Mouse (Mus musculus) ovary, postnatal 36 days (tissue): Measurements from ENCODE around the gene Cyth4.

Experiments
- DNase-seq: peaks from one replicate; pipeline ENCODE4 v3.0.0; 2022; ENCODE audit warnings: low spot score, mixed read lengths

The Cyth4 gene

DNA sequence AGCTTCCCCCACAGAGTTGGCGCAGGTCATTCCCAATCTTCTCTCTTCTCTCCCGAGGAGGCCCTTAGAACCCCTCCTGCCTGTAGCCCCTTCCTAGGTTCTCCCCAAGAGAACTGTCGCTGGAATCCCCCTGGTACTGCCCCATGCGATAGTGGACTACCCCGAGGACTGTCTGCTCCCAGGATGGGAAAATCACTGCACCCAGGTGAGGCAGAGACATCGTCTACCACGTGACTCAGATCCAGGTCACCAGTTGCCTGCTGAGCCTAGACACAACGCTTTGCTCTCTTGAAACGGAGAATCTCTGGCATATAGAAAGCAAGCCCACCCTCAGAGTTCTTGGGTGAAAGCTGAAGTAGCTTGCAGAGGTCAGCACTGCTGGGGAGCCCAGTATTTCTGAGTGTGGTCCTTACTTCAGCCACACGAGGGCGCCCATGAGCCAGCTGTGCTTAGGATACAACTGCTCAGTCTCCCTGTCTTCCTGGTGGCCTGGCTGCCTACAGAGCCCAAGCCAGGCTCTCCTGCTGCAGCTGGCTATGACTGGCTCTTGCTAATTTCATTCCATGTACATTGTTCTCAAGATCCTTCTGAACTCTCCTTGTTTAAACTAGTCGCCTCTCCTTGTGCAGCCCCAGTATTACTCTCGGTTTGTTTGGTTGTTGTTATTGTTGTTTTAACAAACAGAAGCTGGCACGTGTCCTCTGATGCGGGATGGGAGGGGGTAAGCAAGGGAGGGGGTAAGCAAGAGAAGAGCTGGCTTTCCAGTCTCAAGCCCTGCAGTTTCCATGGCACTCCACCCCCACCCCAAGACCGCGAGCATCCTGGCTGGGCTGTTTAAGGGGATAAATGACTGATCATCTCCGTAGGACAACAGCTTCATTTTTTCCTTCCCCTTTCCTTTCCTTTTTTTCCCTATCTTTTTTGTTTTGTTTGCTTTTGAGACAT is 9.5 kb upstream of the Cyth4 start:
- peak; percentile 80 for DNase-seq

DNA sequence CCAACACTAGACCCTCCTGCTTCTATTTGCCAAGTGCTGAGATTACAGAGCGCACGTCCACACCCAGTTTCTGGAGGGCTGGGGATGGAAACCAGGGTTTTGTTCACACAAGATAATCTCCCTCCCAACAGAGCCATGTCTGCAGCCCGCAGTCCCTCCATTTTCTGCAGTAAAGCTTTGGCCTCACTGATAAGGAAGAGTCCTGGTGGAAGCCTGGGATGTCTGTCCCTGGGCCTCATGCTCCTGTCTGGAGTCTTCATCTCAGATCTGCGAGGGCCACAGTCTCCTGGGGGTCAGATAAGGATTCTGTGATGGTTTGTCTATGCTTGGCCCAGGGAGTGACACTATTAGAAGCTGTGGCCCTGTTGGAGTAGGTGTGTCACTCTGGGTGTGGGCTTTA is 8.8 kb upstream of the Cyth4 start:
- DNase-seq, result no peak

DNA sequence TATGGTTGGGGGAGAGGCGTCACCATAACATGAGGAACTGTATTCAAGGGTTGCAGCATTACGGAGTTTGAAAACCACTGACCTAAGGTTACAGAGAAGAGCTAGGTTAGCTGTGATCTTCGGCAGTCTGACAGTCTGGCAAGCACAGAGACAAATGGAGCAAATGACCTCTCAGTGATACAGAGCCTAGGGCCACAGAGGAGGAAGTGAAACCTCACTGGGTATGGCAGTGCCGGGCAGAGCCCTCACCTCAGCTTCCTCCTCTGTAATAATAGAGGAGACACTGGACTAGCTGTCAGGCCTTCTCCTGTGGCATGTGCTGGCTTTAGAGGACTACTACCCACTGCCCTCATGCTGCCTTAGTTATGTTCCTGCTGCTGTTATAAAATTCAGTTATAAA is 7.9 kb upstream of the Cyth4 start:
- no peak for DNase-seq

DNA sequence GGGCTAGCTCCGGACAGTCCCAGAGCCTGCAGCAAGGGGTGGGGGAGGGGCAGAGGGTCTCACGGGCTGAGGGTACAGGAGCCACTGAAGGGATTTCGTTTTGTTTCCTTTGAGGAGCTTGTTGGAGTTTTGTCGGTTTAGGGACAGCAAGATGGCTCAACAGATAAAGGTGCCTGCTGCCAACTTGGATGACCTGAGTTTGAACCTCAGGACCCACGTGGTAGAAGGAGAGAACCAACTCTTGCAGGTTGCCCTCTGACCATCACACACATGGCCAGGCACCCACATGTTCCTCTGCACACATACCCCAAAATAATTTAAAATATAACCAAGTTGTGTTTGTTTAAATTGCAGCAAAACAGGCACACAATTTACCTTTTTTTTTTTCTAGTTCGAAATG is 6.9 kb upstream of the Cyth4 start:
- no peak for DNase-seq

DNA sequence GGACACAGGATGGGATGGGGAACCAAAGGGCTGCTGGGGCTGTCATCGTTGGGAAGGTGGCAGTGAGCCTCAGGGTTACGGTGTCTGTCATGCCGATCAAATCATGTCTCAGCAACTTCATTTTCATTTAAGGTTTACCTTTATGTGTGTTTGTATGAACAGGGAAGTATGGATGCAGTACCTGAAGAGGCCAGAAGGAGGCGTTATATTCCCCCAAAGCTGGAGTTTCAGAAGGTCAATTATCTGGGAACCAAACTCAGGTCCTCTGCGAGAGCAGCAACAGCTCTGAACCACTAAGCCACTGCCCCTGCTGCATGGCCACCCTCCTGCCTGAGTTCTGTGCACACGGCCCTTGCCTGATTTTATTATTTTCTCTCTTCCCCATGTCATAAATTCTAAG is 6.1 kb upstream of the Cyth4 start:
- DNase-seq, result no peak

DNA sequence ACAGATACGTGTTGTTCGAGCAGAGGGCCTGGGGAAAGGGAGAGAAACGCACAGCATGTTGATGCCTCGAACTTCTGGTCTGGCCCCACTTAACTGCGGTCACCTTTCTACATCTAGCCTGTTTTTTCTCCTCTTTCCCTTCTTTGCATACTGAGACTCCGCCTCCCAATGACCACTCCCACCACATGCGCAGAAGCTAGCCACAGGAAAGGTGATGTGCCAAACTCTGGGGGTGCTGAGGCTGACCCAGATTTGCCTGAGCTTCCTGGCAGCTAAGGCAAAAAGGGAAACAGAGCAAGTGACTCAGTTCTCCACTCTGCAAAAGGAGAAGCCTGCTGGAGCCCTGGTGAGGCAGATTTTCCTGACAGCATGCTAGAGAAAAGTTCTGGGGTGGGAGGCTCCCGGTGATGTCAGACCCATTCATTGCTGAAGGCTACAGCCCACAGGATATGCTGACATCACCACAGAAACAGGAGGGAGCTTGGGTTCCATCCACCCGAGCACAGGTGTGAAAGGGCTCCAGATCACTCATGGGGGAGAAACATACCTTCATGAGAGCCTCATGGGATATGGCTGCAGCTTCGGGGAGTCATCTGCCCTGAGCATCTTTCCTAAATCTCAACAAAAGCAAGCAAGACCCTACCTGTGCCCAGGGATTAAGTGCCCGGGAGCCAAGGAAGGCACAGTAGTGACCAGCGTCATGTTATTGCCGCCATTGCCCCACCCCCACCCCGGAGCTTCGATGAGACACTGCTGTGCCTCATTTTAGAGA is 5.0 kb upstream of the Cyth4 start:
- DNase-seq, result no peak

DNA sequence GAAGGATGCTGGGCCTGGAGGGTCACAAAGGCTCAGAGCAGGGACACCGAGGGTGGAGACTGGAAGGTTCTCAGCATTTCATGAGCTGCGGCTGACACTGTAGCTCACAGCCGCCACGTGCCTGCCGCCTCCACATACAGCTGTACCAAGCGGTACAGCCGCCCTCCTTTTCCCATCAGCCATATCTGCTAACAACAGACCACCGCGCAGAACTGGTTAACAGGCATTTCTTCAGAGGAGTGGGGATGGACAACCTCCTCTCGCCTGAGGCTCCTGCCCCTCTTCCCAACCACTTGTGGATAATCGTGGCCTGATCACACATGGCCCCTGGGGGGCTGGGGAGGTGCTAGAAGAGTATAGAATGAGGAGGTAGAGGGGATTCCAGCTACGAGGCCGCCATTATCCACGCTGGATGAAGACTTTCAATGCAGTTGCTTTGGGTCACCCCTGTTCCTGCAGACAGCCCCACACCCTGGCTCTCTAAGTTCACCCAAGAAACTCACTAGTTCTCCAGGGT is 4.3 kb upstream of the Cyth4 start:
- DNase-seq, result no peak

DNA sequence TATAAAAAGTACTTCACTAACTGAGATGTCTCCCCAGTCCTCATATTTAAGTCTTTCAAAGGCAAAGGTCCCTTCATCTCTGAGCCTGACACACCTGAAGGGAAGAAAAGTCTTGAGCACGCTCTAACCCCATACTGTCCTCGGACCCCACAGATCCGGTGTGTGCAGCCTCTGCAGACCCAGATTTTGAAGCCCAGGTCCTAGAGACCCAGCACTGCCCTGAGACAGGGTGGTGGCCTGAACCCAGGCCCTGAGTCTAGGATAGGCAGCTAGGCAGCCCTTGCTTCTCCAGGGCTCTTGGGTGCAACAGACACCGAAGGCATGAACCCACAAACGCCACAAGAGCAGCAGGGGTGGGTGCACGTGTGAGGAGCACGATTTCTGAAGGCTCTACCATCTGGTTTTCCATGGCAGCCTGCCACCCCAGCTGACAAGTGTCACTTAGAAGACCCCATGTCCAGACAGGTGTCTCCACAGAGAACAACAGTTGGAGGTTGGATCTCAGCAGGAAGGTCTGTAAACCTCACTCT is 2.9 kb upstream of the Cyth4 start:
- no peak for DNase-seq

DNA sequence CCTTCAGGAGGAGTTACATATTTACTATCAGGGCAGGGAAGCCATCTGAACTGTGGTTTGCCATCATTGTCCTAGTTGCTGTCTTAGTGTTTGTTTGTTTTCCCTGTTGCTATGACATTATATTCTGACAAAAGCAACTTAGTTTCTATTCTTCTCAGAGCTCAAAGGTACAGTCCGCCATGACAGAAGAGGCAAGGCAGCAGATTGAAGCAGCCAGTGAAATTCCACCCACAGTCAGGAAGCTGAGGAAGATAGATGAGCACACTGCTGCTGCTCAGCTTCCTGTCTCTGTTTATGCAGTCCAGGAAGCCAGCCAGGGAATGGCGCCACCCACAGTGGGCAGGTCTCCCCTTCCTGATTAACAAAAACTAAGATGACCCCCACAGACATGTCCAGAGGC is 2.0 kb upstream of the Cyth4 start:
- DNase-seq, result no peak

DNA sequence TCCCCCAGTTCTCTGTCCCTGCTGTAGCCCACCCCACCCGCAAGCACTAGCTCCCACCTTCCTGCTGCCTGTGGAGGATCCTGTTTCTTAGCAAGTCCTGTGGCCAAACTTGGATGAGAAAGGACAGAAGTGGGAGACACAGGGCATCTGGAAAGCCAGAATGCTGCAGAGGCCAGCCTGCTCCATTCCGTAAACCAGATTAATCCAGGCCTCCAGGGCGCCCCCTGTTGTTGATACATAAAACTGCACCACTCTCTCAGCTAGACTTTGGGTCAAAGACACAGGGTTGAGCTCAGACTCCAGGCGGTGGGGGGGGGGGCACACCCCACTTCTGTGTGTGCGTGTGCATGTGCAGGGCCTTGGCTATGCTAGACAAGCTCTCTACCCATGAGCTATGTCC is 1.4 kb upstream of the Cyth4 start:
- DNase-seq, result no peak

DNA sequence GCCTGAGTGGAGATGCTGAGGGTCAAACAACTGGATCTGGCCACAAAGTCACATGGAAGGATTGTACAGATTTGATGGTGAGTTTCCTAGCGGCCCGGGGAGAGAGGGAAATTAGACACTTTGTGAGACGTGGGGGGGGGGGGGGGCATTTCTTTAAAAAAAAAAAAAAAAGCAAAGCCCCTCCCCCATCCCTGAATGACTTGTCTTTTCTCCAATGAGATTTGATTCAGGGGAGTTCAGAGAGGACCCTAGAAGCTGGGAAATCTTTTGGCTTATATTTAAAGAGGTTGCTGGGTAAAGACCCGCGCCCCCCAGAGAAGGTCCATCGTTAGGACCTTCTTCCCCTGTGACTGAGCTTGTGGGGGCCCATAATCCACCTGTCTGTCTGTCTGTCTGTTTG is 343 bp upstream of the Cyth4 start:
- no peak for DNase-seq

DNA sequence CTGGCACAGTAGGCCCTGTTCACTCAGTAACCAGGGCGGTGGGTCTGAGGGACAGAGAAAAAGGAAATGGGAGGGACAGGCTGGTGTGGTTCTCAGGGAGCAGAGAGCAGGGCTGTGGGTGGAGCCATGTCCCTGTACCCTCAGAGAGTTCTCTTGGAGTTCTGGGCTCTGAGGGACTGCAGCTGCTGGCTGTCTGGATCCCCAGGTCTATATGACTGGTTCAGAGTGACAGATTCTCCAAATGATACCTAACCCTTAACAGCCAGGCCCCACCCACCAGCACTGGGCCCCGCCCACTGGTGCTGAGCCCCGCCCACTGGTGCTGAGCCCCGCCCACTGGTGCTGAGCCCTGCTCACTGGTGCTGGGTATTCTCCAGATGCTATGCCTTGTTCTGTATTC is 882 bp downstream of the Cyth4 start:
- DNase-seq, result no peak

DNA sequence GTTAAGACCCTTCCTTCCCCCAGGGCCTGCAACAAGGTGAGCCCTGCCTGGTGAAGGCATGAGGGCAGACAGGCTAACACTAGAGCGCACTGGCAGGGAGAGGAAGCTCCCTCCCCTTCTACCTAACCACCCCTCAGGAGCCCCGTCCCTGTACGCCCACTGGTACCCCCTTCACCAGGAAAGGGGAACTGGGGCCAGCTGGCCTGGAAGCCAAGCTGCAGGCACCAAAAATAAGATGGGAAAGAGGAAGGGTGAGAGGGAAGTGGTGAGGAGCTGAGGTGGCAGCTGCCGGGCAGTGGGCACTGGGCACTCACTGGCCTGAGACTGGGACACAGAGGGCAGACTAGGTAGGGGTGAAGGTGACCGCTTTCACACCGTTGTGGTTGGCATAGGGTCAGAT is 2.3 kb downstream of the Cyth4 start:
- no peak for DNase-seq

DNA sequence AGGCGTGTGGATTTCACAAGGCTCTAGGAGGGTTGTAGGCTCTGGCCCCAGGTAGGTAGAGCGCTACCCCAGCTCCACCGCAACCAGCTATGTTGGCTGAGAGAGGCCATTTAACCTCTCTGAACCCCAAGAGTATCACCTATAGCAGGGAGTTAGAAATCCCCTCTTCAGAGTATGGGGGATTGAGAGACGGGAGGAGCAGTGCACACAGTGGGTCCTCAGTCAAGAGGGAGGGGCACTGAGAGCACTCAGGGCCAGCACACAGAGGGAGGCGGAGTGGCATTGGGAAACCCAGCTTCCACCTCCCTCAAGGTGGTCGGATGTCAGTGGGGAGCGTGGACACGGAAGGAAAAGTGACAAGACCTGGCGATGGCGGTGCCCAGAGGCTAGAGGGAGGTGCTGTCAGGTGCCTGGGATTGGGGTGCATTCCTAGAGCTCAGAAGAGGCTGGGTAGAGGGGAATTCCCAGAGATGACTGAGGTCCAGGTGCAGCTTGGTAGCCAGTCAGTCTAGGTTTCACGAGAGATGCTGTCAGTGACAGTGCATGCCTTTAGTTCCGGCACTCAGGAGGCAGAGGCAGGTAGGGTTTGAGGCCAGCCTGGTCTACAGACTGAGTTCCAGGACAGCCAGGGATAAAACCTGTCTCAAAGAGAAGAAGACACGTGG is 2.8 kb downstream of the Cyth4 start:
- no peak for DNase-seq

DNA sequence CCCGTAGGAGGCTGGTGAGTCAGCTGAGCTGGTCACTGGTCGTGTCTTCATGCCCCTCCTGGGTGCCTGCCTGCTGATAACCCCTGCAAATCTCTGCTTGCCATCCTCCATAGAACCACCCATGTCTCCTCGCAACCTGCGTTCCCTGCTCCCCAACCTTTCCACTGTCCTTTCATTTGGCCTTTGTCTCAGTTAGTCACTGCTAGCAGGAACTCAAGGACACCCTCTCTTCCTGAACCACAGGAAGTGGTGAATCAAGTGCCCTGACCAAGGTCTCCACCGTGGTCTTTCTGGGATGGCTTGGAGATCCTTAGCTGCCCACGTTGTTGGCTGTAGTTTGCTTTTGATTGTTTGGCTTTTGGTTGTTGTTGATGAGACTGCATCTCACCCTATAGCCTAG is 4.3 kb downstream of the Cyth4 start:
- no peak for DNase-seq

DNA sequence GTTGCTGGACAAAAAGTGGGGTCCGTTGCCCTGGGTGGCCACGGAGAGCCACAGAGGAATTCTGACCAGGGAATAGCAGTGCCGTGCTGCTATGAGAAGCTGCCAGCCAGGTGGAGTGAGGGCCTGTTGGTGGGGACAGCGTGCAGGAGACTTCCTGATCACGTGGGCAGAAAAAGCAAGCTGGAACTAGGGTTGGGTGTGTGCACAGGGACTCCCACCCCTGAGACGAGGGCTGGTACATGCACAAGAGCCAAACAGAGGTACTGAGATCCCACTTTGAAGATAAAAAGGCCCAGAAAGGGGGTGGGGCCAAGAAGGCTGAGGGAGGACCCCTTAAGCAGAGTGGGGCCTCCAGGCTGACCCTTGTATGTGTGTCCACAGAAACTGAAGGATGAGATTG is 7.4 kb downstream of the Cyth4 start:
- DNase-seq, result no peak

DNA sequence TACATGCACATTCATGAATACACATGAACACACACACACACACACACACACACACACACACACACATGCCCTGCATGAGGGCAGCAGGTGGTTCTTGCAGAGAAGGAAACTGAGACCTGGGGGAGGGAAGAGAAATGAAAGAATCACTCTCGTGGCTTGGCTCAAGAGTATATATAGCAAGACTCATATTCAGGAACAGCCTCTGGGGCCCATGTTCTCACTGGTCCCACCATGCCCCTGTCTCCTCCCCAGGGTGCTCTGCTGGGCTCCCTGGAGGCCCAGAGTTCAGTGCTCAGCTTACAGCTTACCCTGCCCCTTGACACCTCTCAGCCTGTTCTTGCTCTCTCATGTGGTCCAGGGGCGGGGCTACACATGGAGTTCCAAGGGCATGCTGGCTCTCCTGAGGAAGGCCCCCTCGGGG is 8.5 kb downstream of the Cyth4 start:
- DNase-seq, result no peak

DNA sequence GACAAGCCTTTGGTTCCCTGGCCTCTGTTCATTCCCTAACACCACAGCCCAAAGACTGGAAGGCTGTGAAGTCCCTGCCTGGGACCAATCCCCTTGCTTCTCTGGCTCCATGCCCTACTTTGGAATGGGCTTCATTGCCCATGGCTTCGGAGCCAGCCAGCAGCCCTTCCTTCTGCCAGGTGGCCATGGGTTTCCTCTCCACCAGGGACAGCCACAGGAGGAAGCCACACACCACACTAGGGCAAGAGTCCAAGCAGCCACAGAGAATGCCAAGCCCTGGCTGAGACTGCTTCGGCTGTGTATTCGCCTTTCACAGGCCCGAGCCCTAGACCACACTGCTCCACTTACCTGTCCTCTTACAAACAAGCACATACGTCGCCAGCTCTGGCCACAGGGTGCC is 9.2 kb downstream of the Cyth4 start:
- peak; percentile 20 for DNase-seq

DNA sequence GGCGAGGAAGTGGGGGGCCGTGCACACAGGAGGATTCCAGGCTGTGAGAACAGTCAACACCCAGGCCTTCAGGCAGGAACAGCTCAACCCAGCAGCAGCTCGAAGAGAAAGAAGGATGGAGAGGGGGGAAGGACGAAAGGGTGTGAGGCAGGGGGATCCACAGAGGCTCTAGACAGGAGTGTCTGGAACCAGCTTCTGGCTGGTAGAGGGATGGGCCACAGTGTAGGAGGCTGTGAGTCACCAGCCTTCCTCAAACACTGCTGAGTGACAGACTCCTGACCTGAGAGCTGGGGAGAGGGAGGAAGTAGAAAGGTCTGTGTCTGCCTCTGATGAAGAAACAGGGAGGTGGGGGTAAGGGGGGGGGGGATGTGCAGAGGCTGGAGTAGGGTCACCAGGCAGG is 10.6 kb downstream of the Cyth4 start:
- no peak for DNase-seq

DNA sequence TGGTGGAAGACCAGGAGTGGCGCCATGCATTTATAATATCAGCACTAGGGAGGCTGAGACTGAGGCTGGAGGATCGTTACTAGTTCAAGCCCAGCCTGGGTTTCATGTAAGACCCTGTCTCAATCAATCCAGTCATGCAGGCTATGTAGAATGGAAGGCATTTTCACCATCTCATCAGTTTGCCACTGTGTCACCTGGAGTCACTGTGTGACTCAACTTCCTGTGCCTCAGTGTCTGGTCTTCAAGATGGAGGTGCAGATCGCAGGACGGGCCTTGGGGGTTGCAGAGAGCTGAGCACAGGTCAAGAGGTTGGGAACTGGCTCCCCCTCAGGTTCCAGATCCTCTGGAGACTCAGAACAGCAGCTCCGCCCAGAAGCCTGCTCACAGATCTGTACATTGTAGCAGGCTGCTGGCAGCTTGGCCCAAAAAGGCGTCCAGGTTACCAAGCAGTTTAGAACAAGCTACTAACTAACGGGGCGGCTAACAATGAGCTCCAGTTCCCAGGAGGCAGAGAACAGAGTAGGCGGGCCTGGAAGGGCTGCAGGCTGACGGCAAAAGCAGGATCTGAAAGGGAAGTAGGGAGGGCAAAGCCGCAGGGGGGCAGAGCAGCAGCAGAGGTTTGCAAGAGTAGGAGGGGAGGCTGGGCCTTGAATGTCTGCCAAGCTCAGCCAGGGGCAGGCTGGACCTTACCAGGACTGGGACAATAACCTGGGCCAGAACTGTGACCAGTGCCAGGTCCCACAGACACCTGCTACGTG is 14.0 kb downstream of the Cyth4 start:
- DNase-seq, result peak; percentile 66

DNA sequence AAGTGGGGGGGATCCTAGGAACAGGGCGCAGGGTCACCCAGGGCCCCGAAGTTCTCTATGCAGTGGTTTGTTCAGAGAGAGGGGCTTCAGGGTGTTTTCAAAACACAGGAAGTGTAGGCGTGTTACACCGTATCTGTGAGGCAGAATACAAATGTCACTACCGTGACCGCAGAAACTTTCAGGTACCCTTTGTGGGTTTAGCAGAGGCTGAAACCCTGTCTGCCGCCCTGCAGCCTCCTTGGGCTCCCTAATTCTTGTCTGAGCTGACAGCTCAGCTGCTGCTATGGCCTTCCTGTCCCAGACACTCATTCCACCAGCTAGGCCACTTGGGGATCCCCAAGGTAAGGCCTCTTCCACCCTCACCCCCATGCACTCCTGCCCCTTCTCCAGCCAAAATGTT is 17.7 kb downstream of the Cyth4 start:
- DNase-seq, result no peak

DNA sequence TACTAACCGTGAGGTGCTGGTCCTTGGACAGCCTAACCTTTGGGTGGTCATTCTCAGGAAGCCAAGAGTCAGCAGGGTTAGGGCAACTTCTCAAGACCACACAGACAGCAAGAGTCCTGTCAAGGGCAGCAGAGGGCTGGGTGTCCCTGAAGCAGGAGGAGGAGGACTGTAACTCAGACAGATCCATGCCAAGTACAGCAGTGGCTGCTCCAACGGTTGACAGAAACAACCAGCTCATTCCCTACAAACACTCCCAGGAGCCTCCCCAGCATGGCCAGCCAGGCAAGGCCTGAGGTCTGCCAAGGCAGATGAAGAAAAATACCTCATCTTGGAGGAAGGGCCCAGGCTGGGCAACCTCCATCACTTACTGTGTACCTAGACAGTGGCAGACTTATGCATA is 20.1 kb downstream of the Cyth4 start:
- peak; percentile 12 for DNase-seq
